Mouse (Mus musculus): ENCODE measurements at regions not wholly inside any gene's neighbourhood (a gene's known extent, or its start where the extent isn't known, plus 50 kb on each side); places are given as distances from the start of the nearest gene placed in this dataset.
"Not testable (repeated sequence)": the region's sequence is repeated elsewhere in the genome, so short reads cannot be mapped to it uniquely, and the experiment has no call there.

GRCm38 (mm10) chr8:78077122-78077521 lies 136.0 kb upstream of the Ttc29 start:
- ATAC-seq: no peak

GRCm38 (mm10) chr8:78081395-78081794 lies 131.7 kb upstream of the Ttc29 start:
- not testable (repeated sequence) for ATAC-seq

DNA sequence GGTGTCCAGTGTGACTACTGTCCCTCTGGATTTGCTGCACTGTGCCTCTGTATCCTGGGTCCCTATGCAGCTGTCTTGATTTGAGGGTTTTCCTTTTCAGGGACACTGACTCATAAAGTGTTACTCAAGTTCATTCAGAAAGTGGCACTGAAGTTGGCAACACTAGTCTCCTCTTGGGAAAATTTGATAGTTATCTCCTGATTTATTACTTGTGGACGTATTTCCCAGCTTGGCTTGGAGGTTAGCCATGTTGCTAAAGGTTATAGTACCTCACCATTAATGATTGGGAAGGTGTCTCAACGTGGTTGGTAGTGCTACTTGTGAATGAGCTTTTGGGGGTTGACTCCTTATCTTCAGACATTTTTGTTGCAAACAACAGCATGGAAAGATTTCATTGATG lies 130.1 kb upstream of the Ttc29 start:
- no peak for ATAC-seq

DNA sequence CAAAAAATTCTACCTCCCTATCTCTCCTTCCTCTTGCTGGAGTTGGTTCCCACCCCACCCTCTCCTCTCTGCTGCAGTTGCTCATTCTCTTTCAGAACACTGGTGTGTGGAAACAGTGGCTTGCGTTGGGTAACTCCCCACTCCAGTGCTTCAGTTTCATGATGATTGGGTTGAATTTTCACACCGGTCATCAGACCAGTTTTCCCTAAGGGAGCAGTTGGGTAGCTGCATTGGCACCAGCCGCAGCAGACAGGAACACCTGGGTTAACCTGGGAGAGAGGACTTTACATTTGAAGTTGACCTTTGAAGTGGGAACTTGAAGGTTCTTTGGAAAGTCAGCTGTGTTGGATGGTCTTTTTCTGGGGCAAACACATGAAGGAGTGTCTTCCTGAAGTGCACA lies 126.7 kb upstream of the Ttc29 start:
- no peak for ATAC-seq

- no peak for ATAC-seq
These were observed 122.5 kb upstream of the Ttc29 start for GRCm38 (mm10) chr8:78090382-78091122.

- no peak for ATAC-seq
These were observed 116.7 kb upstream of the Ttc29 start for GRCm38 (mm10) chr8:78096383-78096782.

GRCm38 (mm10) chr8:78098191-78098745 lies 114.8 kb upstream of the Ttc29 start:
- no peak for ATAC-seq

- ATAC-seq: no peak
These were observed 114.0 kb upstream of the Ttc29 start for GRCm38 (mm10) chr8:78099091-78099490.

DNA sequence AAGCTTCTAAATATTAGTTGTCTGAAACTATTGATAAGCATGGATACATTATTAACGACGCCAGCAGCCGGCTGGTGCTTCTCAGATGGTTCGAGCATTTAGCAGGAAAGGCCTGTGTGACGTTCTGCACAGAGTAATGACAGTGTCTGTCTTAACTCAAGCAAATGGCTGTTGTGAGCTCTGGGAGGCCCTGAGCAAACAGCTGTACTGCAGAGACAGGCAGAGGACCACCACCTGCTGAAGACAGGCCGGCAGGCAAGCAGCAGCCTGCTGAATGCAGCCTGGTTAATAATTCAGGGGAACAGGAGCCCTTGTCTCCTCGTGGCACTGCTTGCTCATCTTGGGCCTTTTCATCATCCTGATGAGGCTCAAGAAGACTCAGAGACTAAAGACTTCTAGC lies 105.8 kb upstream of the Ttc29 start:
- ATAC-seq: no peak

GRCm38 (mm10) chr8:78110003-78110649 lies 103.0 kb upstream of the Ttc29 start:
- ATAC-seq: no peak

DNA sequence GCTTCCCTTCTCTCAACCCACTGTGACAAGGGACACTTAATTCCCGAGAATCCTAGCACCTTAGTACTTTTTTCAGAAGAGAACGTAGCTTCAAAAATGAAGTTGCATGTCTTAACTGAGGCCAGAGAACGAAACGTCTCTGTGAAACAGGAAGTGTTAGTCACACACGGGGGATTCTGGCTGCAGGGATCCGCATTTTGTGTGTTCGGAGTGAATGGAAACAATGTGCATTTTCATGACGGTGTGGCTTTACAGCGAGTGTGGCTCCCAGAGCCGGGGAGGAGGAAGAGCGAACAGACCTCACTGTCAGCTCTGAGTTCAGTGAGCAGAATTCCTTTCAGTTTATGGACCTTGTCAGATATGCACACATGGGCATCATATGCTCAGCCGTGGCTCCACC lies 100.0 kb upstream of the Ttc29 start:
- ATAC-seq: no peak

DNA sequence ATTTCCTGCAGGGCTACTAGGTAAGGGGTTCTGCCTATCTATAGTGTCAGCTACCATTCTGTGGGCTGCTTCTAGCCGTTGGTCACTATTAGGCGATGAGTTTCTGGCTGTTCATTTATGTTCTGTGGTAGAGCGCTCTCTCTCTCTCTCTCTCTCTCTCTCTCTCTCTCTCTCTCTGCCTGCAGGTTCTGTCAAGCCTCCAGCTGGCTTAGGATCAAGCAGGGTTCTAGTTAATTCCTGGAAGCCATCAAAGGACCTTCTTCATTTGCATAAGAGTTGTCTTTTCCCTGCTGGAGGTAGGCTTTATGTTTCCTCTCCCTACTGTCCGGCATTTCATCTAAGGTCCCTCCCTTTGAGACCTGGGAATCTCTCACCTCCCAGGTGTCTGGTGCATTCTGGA lies 98.6 kb upstream of the Ttc29 start:
- ATAC-seq: no peak

DNA sequence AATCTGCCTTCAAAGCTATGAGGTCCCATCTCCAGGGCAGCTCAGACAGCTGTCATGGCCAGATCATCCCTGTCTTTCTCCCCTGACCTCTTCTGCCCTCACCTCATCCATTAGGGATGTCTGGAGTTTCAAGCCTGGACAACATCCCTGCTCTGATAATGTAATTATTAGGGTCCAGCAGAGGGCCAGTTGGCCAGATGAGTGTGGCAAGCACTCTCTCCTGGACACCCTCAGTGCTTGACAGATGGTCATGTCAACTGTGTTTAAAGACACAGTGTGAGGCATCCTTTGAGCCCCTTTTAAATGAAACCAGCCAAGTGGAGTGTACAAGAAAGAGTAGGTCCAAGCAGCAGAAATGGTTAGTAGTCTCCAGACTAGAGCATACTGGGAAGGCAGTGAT lies 95.9 kb upstream of the Ttc29 start:
- ATAC-seq: no peak

GRCm38 (mm10) chr8:78118493-78118892 lies 94.6 kb upstream of the Ttc29 start:
- no peak for ATAC-seq

- no peak for ATAC-seq
These were observed 93.4 kb upstream of the Ttc29 start for GRCm38 (mm10) chr8:78119682-78120081.

DNA sequence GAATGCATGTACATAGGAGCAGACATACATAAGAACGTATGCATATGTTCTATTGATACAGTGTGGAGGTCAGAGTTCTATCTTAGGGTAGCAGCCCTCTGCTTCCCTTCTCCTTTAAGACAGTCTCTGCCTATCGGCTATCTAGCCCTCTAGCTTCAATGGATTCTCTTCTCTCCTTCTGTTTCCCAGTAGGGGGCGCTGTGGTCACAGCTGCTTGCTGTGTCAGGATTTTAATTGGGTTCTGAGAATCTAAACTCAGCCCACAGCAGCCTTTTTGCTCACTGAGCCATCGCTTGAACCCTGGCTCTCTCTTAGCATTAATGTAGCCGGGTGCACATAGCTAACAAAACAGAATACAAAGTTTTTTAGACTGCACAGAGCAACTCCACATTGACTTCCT lies 88.8 kb upstream of the Ttc29 start:
- no peak for ATAC-seq

- ATAC-seq: no peak
These were observed 85.2 kb upstream of the Ttc29 start for GRCm38 (mm10) chr8:78127852-78128251.

DNA sequence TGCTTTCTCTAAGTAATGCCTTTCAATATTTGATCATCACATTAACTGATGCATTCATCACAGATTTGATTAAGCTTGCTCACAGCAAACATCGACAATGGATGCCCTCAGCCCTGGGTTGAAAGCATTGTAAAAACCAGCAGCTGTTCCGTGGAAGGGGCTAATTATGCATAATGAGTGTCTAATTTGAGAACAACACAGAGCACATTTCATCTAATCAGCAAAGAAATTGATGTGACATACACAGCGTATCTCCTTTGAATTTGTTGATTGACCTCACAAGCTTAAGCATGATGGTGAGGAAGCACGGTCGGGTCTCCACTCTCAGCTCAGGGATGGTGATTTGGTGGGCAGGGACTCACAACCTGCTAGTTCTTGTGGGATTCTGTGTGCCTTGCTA lies 84.0 kb upstream of the Ttc29 start:
- no peak for ATAC-seq

DNA sequence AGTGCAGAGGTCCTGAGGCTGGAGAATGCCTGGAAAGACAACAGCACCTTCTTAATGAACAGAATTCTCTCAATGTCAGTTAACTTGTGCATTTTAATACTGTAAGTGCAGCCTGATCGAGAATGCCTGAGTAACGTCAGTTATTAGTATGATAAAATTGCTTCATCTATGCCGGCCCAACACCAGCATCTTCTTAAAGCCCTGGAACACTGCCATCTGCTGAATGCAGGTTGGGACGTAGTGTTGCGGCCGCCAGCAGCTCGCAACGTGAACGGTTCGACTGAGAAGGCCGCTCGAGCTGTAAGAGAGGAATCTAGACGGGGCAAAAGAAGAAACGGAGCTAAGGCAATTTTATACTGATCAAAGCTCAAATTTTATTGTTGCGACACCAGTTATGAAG lies 73.6 kb upstream of the Ttc29 start:
- ATAC-seq: not testable (repeated sequence)

- no peak for ATAC-seq
These were observed 65.9 kb upstream of the Ttc29 start for GRCm38 (mm10) chr8:78147170-78147569.

DNA sequence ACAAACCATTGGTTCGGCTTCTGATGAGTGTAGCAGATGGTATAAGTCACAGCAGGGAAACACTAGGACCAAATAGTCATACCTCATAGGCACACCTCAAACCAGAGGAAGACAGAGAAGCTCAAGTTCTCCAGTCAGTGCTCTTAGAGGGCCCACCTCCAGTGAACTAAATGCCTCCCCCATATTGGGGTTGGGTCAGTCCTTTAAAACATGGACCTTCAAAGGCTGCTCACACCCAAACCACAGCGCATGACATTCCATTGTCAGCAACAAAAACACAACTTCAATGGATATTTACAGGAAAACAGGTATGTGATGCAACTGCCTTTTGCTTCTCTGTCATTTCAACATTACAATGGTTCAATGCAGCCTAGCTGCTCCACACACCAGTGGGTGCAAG lies 65.1 kb upstream of the Ttc29 start:
- ATAC-seq: no peak

- no peak for ATAC-seq
These were observed 58.2 kb upstream of the Ttc29 start for GRCm38 (mm10) chr8:78154873-78155272.

DNA sequence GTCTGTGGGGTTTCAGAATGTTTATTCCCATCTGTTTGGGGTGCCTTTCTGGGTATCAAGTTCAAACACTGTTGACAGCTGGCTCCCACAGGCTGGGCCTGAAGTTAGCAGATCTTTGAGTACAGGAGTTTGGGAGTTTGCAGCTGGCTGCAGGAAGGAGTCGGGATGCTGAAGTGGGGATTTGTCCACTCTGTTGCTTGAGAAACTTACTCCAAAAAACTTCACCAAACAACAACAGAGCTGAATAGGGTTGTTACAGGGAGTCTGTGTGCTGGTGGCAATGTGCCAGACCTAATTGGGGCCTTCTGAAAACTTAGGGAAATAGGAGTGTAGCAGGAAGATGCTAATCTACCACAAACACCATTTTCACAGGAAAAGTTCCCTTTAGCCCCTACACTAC lies 51.1 kb upstream of the Ttc29 start:
- no peak for ATAC-seq

DNA sequence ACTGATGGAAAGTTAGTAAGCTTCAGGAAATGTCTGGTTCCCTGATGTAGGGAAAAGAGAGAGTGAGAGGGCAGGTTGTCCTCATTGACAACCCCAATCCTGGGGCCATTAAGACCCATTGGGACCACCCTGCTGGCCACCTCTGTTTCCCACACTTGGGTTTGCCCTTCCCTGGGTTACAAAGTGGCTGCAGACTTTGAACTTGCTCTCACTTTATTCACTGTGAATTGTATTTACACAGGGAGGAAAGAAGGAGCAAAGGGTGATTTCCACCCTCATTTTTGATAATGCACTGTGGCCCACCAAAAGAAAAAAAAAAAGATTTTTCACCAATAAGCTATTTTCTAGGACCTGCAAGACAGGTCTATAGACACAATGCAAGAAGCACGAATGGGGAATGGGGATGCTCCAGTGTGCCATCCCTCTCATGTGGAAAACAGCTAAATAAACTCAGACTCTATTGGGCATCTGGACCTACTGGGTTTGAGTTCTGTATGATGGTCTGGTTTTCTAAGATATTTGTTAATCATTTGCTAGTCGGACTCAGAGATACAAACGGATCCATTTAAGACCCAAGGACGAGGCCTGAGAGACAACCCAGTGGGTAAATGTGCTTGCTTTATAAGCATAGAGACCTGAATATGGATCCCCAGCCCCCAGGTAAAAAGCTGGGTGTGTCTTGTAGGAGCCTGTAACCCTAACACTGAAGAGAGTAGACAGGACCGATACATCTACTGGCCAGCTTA lies 50.2 kb upstream of the Ttc29 start:
- no peak for ATAC-seq

All from CD4-positive, CD25-positive, alpha-beta regulatory T cell, adult 4 months (primary cell).